Mouse (Mus musculus) bone marrow, adult 2 months (tissue): Measurements from ENCODE around the gene Rab8a.

Experiments
- CTCF ChIP-seq: fragments of 200-500 bp; IDR thresholded peaks from 2 replicates; pipeline ENCODE4 v1.5.1; 2011; ENCODE audit warnings: low read length, control low read depth; ENCODE audit not compliant: control insufficient read depth, insufficient read depth
- POLR2A ChIP-seq: fragments of 200-500 bp; IDR thresholded peaks from 2 replicates; pipeline ENCODE4 v1.6.1; 2011; ENCODE audit warnings: low read depth, mild to moderate bottlenecking, control low read depth, low read length, borderline replicate concordance; ENCODE audit not compliant: control insufficient read depth

DNA sequence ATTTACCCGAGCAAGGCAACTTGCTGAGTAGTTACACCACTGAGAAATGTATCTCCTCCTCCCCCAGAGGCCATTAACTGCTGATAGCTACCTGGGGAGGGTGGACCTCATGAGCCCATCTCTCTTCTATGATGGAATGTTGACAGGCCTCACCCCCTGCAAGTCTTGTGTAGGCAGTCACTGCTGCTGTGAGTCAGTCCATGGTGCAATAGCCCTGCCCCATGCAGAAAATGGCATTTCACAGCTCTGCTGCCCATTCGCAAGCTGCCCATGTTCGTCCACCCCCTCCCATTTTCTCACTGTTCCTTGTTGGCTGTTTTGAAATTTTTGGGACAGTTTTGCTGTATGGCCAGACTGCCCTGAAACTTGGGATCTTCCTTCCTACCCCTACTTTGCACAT is 15.5 kb upstream of the Rab8a start:
- no peak for TF ChIP-seq CTCF
- no peak for TF ChIP-seq POLR2A
